Mouse (Mus musculus): ENCODE results near the gene Ggt5. TPM values are rescaled to one million over a fixed set of nuclear protein-coding genes. Genes with fewer than 3 reads are reported as not detected.

Ggt5 gene
- 2.2 TPM for polyA plus RNA-seq (2014; fragmentation: Illumina TruSeq; extraction: RNeasy Lipid Tissue Mini Kit (QIAGEN cat#74804))

DNA sequence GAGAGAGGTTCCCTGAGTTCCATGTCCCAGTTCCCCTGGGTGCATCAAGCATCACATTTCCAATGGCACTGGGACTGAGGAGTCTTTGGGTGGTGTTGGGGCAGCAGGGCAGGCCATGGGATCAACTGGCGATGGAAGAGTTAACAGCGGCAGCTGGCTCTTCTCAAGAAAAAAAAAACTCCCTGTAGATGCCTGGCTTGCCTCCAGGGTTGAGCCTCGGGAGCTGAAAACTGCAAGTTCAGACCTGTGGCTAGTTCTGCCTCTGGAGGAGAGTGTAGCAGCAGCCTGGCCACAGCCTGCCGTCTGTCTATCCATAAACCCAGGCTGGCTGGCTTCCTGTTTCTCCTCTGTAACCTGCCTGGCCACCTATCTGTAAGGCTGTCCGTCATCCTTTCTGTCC, at the start of gene Ggt5:
Gene Ggt5 (plus strand): TSS at position 212 of the 400 bp plus-strand sequence.

DNA sequence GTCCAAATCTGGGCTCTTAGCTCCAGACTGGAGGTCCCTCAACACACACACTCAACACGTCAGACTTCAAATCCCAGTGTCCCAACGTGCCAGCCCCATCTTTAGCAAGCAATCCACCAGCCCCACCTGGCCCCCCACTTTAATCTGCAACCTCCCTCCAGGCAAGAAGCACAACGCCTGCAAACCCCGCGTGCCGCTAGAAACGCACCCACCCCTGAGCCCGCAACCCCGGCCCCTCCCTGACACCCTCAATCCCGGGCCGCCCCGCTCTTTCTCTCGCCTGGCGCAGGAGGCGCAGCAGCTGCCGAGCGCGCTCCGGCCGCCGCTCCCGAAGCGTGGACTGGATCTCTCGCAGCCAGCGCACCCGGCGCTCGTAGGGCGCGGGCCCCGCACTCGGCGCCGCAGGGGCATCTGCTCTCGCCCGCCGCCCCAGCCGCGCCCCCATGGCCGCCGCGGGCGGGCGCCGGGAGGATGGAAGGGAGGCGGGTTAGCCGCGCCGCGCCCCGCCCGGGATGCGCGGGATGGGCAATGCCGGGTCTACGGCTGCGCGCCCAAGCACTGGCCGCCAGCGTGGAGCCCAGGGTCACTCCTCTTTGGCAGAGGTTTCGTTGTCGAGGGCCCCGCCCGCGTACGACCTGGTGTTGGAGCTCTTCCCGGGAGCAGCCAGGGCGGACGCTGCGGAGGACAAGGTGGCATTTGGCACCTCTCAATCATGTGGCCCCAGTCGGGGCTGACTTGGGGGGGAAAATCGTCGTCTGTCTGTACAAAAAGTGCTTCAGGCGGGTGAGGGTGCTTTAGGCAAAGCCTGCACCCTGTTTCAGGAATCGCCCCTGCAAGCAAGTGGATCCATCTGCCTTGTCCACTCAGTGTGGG, 29.2 kb upstream of the Ggt5 start, which contains the start of gene Lrrc75b:
Gene Lrrc75b (minus strand): TSS at position 655 of the 873 bp plus-strand sequence.

DNA sequence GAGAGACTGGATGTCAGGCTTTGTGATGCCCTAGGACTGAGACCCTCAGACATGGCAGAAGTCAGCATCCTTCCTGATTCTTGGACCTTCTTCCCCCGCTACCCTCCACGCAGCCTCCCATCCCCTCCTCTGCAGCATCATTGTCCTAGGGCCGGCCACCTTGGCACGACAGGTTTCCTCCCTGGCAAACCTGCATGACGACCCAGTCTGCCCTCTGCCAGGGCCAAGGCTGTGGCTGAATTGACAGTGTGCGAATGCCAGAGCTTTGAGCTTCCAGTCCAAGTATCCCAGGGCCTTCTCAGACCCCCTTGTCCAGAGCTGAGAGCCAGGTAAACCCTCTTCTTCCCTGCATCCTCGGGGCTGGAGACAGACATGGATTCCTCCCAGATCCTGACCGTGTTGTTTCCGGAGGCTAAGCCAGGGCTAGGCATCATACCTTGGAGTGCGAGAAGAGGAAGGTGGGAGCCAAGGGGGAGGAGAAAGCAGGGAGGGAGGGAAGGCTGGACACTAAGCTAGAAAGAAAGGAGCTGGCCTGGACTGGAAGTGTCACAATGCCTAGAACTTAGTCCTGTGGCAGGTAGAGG, 28.0 kb upstream of the Ggt5 start, which contains the start of gene Ggt1:
Gene Ggt1 (plus strand): TSS at position 534 of the 584 bp plus-strand sequence.

GRCm38 (mm10) chr10:75643741-75644343, 54.7 kb downstream of the Ggt5 start, which contains the start of gene Susd2:
TSS of gene Susd2 (minus strand) at chr10:75644008.

Other genes starting within 250 kb of the Ggt5 start
- gene Upb1, start 188.2 kb upstream of the Ggt5 start, polyA plus RNA-seq (2014; fragmentation: Illumina TruSeq; extraction: RNeasy Lipid Tissue Mini Kit (QIAGEN cat#74804)): 0.20 TPM
- 24.8 TPM for gene Snrpd3, start 71.8 kb upstream of the Ggt5 start, polyA plus RNA-seq (2014; fragmentation: Illumina TruSeq; extraction: RNeasy Lipid Tissue Mini Kit (QIAGEN cat#74804))
- 3.3 TPM for gene Gucd1, start 71.4 kb upstream of the Ggt5 start, polyA plus RNA-seq (2014; fragmentation: Illumina TruSeq; extraction: RNeasy Lipid Tissue Mini Kit (QIAGEN cat#74804))
- gene Lrrc75b, start 29.0 kb upstream of the Ggt5 start, polyA plus RNA-seq (2014; fragmentation: Illumina TruSeq; extraction: RNeasy Lipid Tissue Mini Kit (QIAGEN cat#74804)): 1.0 TPM
- gene Ggt1, start 27.7 kb upstream of the Ggt5 start, polyA plus RNA-seq (2014; fragmentation: Illumina TruSeq; extraction: RNeasy Lipid Tissue Mini Kit (QIAGEN cat#74804)): not detected
- 2.0 TPM for gene Susd2, start 54.7 kb downstream of the Ggt5 start, polyA plus RNA-seq (2014; fragmentation: Illumina TruSeq; extraction: RNeasy Lipid Tissue Mini Kit (QIAGEN cat#74804))
- 7.4 TPM for gene Cabin1, start 175.0 kb downstream of the Ggt5 start, polyA plus RNA-seq (2014; fragmentation: Illumina TruSeq; extraction: RNeasy Lipid Tissue Mini Kit (QIAGEN cat#74804))
- gene Ddt, start 184.1 kb downstream of the Ggt5 start, polyA plus RNA-seq (2014; fragmentation: Illumina TruSeq; extraction: RNeasy Lipid Tissue Mini Kit (QIAGEN cat#74804)): 0.88 TPM
- not detected for gene Gm20441, start 191.6 kb downstream of the Ggt5 start, polyA plus RNA-seq (2014; fragmentation: Illumina TruSeq; extraction: RNeasy Lipid Tissue Mini Kit (QIAGEN cat#74804))
- 6.0 TPM for gene Gstt3, start 192.1 kb downstream of the Ggt5 start, polyA plus RNA-seq (2014; fragmentation: Illumina TruSeq; extraction: RNeasy Lipid Tissue Mini Kit (QIAGEN cat#74804))
- 3.3 TPM for gene Gstt1, start 209.2 kb downstream of the Ggt5 start, polyA plus RNA-seq (2014; fragmentation: Illumina TruSeq; extraction: RNeasy Lipid Tissue Mini Kit (QIAGEN cat#74804))
- gene Gstt4, start 233.2 kb downstream of the Ggt5 start, polyA plus RNA-seq (2014; fragmentation: Illumina TruSeq; extraction: RNeasy Lipid Tissue Mini Kit (QIAGEN cat#74804)): not detected
- gene Gstt2, start 248.1 kb downstream of the Ggt5 start, polyA plus RNA-seq (2014; fragmentation: Illumina TruSeq; extraction: RNeasy Lipid Tissue Mini Kit (QIAGEN cat#74804)): 2.9 TPM